Mouse (Mus musculus): ENCODE results near the gene Rpl9-ps1. TPM values are rescaled to one million over a fixed set of nuclear protein-coding genes. Genes with fewer than 3 reads are reported as not detected.

Rpl9-ps1 gene
- polyA plus RNA-seq (2014; fragmentation: Nextera tagmentation; extraction: Ambion mirVana), result not detected in 2 replicates

DNA sequence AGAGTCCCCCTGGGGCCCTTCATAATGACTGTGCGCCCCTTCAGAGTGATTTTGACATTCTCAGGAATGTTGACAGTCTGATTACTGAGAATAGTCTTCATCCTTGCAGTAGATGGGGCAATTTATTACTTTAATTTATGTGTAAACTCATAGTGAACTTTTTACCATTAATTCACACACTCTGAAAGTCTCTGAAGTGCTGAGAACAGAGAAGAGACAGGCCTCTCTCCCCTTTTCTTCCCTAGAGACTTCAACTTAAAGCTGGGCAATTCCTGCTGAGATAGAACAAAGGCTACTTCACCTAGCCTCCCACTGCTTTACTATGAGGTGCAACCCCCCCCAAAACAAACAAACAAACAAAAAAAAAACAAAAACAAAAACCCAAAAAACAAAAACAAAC lies at the start of gene Rpl9-ps1:
Gene Rpl9-ps1 (minus strand): TSS at position 101 of the 400 bp plus-strand sequence.
- no peaks in the 10 kb centered on the region for H3K4me1 ChIP-seq (replicated peaks; ENCODE audit: control insufficient read depth, insufficient read depth, low read length)
- no peak within 1 kb of the TSS for H3K9ac ChIP-seq (ENCODE audit: low read length)
- DNase-seq (ENCODE audit: low spot score) (no peak), ATAC-seq (replicated peaks; ENCODE audit: low FRiP score) (no peak)
- H3K9me3 ChIP-seq (ENCODE audit: control insufficient read depth, low read length), result no peaks in the 10 kb centered on the region
- H3K27me3 ChIP-seq (ENCODE audit: control insufficient read depth, insufficient read depth, low read length), result no peaks in the 10 kb centered on the region
- no peaks in the 10 kb centered on the region for H3K36me3 ChIP-seq (ENCODE audit: control insufficient read depth, insufficient read depth, low read length)
- H3K4me3 ChIP-seq (ENCODE audit: low read depth, low read length), result no peak within 1 kb of the TSS
- WGBS, result 85% methylated on average over 1 of the region's 1 CpGs
- no peak within 1 kb of the TSS for H3K4me2 ChIP-seq (ENCODE audit: low read depth, low read length, severe bottlenecking)
- H3K27ac ChIP-seq (ENCODE audit: low read depth, low read length), result no peak within 1 kb of the TSS

GRCm38 (mm10) chr11:83692008-83692407 lies 46.6 kb upstream of the Rpl9-ps1 start:
- H3K27me3 ChIP-seq (ENCODE audit: control insufficient read depth, insufficient read depth, low read length), result no peaks in the 10 kb centered on the region
- DNase-seq (ENCODE audit: low spot score), result no peak
- no peak overlapping the region for H3K27ac ChIP-seq (ENCODE audit: low read depth, low read length)
- H3K36me3 ChIP-seq (ENCODE audit: control insufficient read depth, insufficient read depth, low read length), result no peaks in the 10 kb centered on the region
- H3K4me2 ChIP-seq (ENCODE audit: low read depth, low read length, severe bottlenecking), result no peak overlapping the region
- 65% methylated on average over 1 of the region's 1 CpGs for WGBS
- H3K9ac ChIP-seq (ENCODE audit: low read length), result no peak overlapping the region
- ATAC-seq (replicated peaks; ENCODE audit: low FRiP score), result no peak
- no peaks in the 10 kb centered on the region for H3K4me1 ChIP-seq (replicated peaks; ENCODE audit: control insufficient read depth, insufficient read depth, low read length)
- no peak overlapping the region for H3K4me3 ChIP-seq (ENCODE audit: low read depth, low read length)
- H3K9me3 ChIP-seq (ENCODE audit: control insufficient read depth, low read length), result no peaks in the 10 kb centered on the region

DNA sequence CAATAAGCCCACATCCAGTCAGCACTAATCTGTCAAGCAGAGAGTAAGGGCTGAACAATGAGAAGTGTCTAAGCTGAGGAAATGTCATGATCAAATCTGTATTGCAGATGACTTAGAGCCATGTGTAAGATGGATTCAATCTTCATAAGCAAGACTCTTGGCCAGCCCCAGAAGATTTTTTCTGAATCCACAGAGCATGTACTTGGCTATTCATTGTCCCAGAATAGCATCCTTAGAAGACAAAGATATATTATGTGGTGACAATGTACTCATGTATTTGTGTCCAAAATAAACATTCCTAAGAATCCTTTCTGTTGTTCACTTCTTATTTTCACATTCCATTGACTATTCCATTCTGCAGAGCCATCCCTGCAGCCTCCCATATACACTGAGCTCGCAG lies 44.5 kb upstream of the Rpl9-ps1 start:
- no peak for DNase-seq (ENCODE audit: low spot score)
- H3K27me3 ChIP-seq (ENCODE audit: control insufficient read depth, insufficient read depth, low read length), result no peaks in the 10 kb centered on the region
- H3K4me2 ChIP-seq (ENCODE audit: low read depth, low read length, severe bottlenecking), result no peak overlapping the region
- no peak overlapping the region for H3K27ac ChIP-seq (ENCODE audit: low read depth, low read length)
- H3K36me3 ChIP-seq (ENCODE audit: control insufficient read depth, insufficient read depth, low read length), result no peaks in the 10 kb centered on the region
- no peak for ATAC-seq (replicated peaks; ENCODE audit: low FRiP score)
- no peaks in the 10 kb centered on the region for H3K9me3 ChIP-seq (ENCODE audit: control insufficient read depth, low read length)
- H3K4me1 ChIP-seq (replicated peaks; ENCODE audit: control insufficient read depth, insufficient read depth, low read length), result no peaks in the 10 kb centered on the region
- WGBS, result 84% methylated on average over 1 of the region's 1 CpGs
- no peak overlapping the region for H3K4me3 ChIP-seq (ENCODE audit: low read depth, low read length)
- H3K9ac ChIP-seq (ENCODE audit: low read length), result no peak overlapping the region

DNA sequence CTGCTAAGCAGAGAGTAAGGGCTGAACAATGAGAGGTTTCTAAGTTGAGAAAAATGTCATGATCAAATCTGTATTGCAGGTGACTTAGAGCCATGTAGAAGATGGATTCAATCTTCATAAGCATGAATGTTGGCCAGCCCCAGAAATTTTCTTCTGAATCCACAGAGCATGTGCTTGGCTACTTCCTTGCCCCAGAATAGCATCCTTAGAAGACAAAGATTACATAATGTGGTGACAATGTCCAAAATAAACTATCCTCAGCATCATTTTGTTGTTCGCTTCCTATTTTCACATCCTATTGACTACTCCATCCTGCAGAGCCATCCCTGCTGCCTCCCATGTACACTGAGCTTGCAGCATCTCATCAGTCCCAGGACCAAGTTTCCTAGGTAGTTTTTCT lies 30.2 kb upstream of the Rpl9-ps1 start:
- 86% methylated on average over 1 of the region's 1 CpGs for WGBS
- no peak overlapping the region for H3K27ac ChIP-seq (ENCODE audit: low read depth, low read length)
- no peak overlapping the region for H3K9ac ChIP-seq (ENCODE audit: low read length)
- no peaks in the 10 kb centered on the region for H3K9me3 ChIP-seq (ENCODE audit: control insufficient read depth, low read length)
- no peaks in the 10 kb centered on the region for H3K4me1 ChIP-seq (replicated peaks; ENCODE audit: control insufficient read depth, insufficient read depth, low read length)
- no peak for ATAC-seq (replicated peaks; ENCODE audit: low FRiP score)
- H3K36me3 ChIP-seq (ENCODE audit: control insufficient read depth, insufficient read depth, low read length), result no peaks in the 10 kb centered on the region
- H3K27me3 ChIP-seq (ENCODE audit: control insufficient read depth, insufficient read depth, low read length), result no peaks in the 10 kb centered on the region
- H3K4me3 ChIP-seq (ENCODE audit: low read depth, low read length), result no peak overlapping the region
- no peak overlapping the region for H3K4me2 ChIP-seq (ENCODE audit: low read depth, low read length, severe bottlenecking)
- no peak for DNase-seq (ENCODE audit: low spot score)

DNA sequence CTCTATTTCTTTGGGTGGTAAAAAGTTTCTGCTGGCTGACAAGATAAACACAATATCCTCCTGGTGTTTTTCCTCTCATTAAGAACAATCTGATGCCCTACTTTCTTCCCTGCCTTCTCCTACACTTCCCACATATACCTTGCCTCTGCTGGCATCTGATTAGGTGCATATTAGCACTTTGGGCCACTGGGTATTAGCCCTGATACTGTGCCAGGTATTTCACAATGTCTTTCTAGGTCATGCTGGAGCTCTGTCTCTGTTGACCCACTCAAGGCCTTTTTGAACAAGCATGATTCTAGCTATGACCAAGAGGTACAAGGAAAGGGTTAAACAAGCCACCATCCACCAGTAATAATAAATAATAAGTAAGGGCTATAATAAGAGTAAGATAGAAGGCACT lies 26.3 kb upstream of the Rpl9-ps1 start:
- DNase-seq (ENCODE audit: low spot score) (no peak), ATAC-seq (replicated peaks; ENCODE audit: low FRiP score) (no peak)
- Histone ChIP-seq H3K4me2 (ENCODE audit: low read depth, low read length, severe bottlenecking) (no peak overlapping the region), H3K4me1 (replicated peaks; ENCODE audit: control insufficient read depth, insufficient read depth, low read length) (no peaks in the 10 kb centered on the region), H3K4me3 (ENCODE audit: low read depth, low read length) (no peak overlapping the region), H3K27me3 (ENCODE audit: control insufficient read depth, insufficient read depth, low read length) (no peaks in the 10 kb centered on the region), H3K9ac (ENCODE audit: low read length) (no peak overlapping the region), H3K36me3 (ENCODE audit: control insufficient read depth, insufficient read depth, low read length) (no peaks in the 10 kb centered on the region), H3K27ac (ENCODE audit: low read depth, low read length) (no peak overlapping the region), H3K9me3 (ENCODE audit: control insufficient read depth, low read length) (no peaks in the 10 kb centered on the region)

- Histone ChIP-seq H3K4me1 (replicated peaks; ENCODE audit: control insufficient read depth, insufficient read depth, low read length) (no peaks in the 10 kb centered on the region), H3K4me3 (ENCODE audit: low read depth, low read length) (no peak overlapping the region), H3K9me3 (ENCODE audit: control insufficient read depth, low read length) (no peaks in the 10 kb centered on the region), H3K4me2 (ENCODE audit: low read depth, low read length, severe bottlenecking) (no peak overlapping the region), H3K9ac (ENCODE audit: low read length) (no peak overlapping the region), H3K27ac (ENCODE audit: low read depth, low read length) (no peak overlapping the region), H3K27me3 (ENCODE audit: control insufficient read depth, insufficient read depth, low read length) (no peaks in the 10 kb centered on the region), H3K36me3 (ENCODE audit: control insufficient read depth, insufficient read depth, low read length) (no peaks in the 10 kb centered on the region)
- no peak for DNase-seq (ENCODE audit: low spot score)
- ATAC-seq (replicated peaks; ENCODE audit: low FRiP score), result no peak
- 87% methylated on average over 5 of the region's 5 CpGs for WGBS
Observed at GRCm38 (mm10) chr11:83663532-83663931, 18.1 kb upstream of the Rpl9-ps1 start.

DNA sequence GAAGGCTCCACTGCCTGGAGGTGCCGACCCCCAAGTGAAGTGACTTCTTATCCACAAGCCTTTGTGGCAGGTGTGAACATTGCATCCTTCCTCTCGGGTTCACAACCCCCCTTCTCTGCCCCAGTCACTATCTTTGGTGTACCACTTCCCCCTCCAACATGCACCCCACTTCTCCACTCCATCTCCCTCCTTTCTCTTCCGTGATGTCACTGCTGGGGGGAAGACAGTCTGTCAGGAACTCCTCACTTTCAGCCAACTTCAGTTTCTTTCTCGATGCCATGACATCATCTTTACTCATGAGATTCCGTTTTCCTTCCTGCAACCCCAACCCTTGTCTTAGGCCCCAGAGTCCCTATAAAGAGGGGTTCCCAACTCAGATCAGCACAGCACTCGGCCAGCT lies 16.8 kb upstream of the Rpl9-ps1 start, which contains the start of gene Ccl4:
Gene Ccl4 (plus strand): TSS at position 381 of the 400 bp plus-strand sequence.
- no peaks in the 10 kb centered on the region for H3K36me3 ChIP-seq (ENCODE audit: control insufficient read depth, insufficient read depth, low read length)
- H3K9me3 ChIP-seq (ENCODE audit: control insufficient read depth, low read length), result no peaks in the 10 kb centered on the region
- no peak within 1 kb of the TSS for H3K4me2 ChIP-seq (ENCODE audit: low read depth, low read length, severe bottlenecking)
- ATAC-seq (replicated peaks; ENCODE audit: low FRiP score), result no peak
- no peaks in the 10 kb centered on the region for H3K4me1 ChIP-seq (replicated peaks; ENCODE audit: control insufficient read depth, insufficient read depth, low read length)
- H3K9ac ChIP-seq (ENCODE audit: low read length), result no peak within 1 kb of the TSS
- no peak within 1 kb of the TSS for H3K4me3 ChIP-seq (ENCODE audit: low read depth, low read length)
- H3K27me3 ChIP-seq (ENCODE audit: control insufficient read depth, insufficient read depth, low read length), result no peaks in the 10 kb centered on the region
- DNase-seq (ENCODE audit: low spot score), result no peak
- 86% methylated on average over 6 of the region's 6 CpGs for WGBS
- no peak within 1 kb of the TSS for H3K27ac ChIP-seq (ENCODE audit: low read depth, low read length)

DNA sequence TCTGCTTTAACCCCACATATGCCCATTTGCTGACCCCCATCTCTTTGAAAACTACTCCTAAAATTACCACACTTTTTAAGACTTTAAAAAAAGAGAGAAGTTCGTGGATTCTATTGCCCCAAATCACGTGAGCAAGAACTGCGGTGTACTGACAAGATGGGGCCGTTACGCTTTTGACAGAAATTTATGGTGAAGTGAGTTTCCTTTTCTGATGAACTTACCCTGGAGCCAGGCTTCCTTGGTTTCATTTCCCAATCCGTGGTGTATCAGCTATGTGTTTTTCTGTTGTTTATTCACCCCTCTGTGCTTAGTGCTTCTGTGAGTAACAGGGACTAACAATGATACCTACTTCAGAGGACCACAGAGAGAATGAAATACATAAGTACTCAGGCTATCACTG lies 13.4 kb upstream of the Rpl9-ps1 start:
- H3K4me1 ChIP-seq (replicated peaks; ENCODE audit: control insufficient read depth, insufficient read depth, low read length), result no peaks in the 10 kb centered on the region
- H3K9me3 ChIP-seq (ENCODE audit: control insufficient read depth, low read length), result no peaks in the 10 kb centered on the region
- ATAC-seq (replicated peaks; ENCODE audit: low FRiP score) (no peak), DNase-seq (ENCODE audit: low spot score) (no peak)
- no peak overlapping the region for H3K4me2 ChIP-seq (ENCODE audit: low read depth, low read length, severe bottlenecking)
- no peaks in the 10 kb centered on the region for H3K27me3 ChIP-seq (ENCODE audit: control insufficient read depth, insufficient read depth, low read length)
- no peak overlapping the region for H3K4me3 ChIP-seq (ENCODE audit: low read depth, low read length)
- no peaks in the 10 kb centered on the region for H3K36me3 ChIP-seq (ENCODE audit: control insufficient read depth, insufficient read depth, low read length)
- no peak overlapping the region for H3K9ac ChIP-seq (ENCODE audit: low read length)
- no peak overlapping the region for H3K27ac ChIP-seq (ENCODE audit: low read depth, low read length)
- 87% methylated on average over 6 of the region's 6 CpGs for WGBS

- Histone ChIP-seq H3K4me3 (ENCODE audit: low read depth, low read length) (no peak overlapping the region), H3K27ac (ENCODE audit: low read depth, low read length) (no peak overlapping the region), H3K27me3 (ENCODE audit: control insufficient read depth, insufficient read depth, low read length) (no peaks in the 10 kb centered on the region), H3K4me2 (ENCODE audit: low read depth, low read length, severe bottlenecking) (no peak overlapping the region), H3K36me3 (ENCODE audit: control insufficient read depth, insufficient read depth, low read length) (no peaks in the 10 kb centered on the region), H3K4me1 (replicated peaks; ENCODE audit: control insufficient read depth, insufficient read depth, low read length) (no peaks in the 10 kb centered on the region), H3K9ac (ENCODE audit: low read length) (no peak overlapping the region), H3K9me3 (ENCODE audit: control insufficient read depth, low read length) (no peaks in the 10 kb centered on the region)
- DNase-seq (ENCODE audit: low spot score) (no peak), ATAC-seq (replicated peaks; ENCODE audit: low FRiP score) (no peak)
- 75% methylated on average over 3 of the region's 3 CpGs for WGBS
Observed at GRCm38 (mm10) chr11:83657508-83657907, 12.1 kb upstream of the Rpl9-ps1 start.
